Mouse (Mus musculus) embryo, embryonic 10 days (tissue): ENCODE measurements around the gene Gm20683.

Experiments
- DNase-seq: peaks from one replicate; pipeline ENCODE4 v3.0.0-alpha.2; 2015; ENCODE audit warnings: low spot score

Gene Gm20683

DNA sequence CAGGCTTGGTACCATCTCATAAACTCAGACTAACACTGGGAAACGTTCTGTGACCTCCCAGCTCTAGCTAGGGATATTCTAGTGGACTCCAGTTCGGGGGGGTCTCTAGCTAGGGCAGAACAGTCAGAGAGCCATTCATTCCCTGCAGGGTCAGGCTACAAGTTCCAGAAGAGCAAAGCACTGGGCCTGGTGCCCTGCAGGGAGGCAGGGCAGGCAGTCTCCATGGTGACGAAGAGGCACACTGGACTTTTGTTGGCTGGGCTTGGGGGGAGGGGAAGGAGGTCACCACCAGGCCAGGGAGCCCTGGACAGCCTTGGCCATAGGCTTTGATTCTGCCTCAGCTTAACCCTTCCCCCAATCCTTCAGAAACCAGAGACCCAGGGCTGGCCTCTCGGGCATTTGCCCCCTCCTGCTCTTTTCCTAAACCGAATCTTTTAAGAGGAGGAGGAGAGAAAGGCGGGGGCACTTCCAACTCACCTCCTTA lies 45.9 kb downstream of the Gm20683 start, which contains the start of gene AC134908.4:
Gene AC134908.4 (minus strand): TSS at position 51 of the 484 bp plus-strand sequence.
- DNase-seq, result peak; percentile 96

GRCm38 (mm10) chr17:25794998-25795397 lies 46.6 kb downstream of the Gm20683 start:
- no peak for DNase-seq

- peak; percentile 55 for DNase-seq
These were observed 47.4 kb downstream of the Gm20683 start for GRCm38 (mm10) chr17:25794197-25794596.

DNA sequence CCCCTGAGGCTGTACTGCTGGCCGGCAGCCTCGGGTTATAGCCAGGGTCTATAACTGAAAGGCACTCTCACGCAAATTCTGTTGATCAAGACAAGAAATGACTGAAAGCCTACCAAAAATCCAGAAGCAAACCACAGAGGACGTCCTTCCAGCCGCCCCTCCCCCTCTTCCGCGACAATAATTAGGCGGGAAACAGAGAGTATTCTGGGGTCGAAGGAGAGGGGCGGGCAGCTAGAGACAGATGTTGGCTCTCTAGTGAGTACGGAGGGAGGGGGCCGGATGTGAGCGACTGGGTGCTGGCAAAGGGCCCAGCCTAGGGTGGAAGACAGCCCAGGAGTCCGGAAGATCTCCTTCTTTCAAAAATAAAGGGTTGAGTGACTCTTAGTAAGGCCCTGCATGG lies 48.9 kb downstream of the Gm20683 start, which contains the start of gene Fam173a:
Gene Fam173a (minus strand): TSS at position 287 of the 400 bp plus-strand sequence.
- peak; percentile 75 for DNase-seq

DNA sequence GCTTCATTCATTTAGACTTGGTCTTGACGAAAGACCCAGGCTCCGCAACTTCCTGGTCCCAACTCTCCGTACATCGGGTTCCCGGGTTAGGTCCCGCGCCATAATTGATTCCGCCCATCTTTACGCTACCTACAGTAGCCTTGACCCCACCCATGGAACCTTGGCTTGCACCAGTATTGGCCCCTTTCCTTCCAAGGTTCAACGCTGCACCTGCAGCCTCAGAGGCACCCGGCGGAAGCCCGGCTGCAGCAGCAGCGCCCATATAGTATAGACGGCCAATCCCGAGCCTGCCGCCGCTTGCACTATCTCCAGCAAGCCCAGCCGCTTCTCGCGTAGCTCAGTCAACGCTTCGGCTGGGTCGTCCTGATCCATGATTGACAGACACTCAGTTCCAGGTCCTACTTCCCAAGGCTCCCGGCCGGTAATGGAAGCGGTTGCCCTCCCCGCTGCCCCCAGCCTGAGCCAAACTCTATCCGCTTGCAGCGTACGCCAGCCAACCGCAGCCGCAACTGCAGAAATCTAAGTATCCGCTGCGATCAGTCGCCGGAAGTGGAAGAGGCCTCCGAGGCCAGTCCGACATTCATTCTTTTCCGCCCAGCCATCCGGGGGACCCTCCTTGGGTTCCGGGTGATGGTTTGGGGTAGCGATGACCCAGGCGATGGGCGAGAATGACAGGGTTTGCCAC lies 49.6 kb downstream of the Gm20683 start:
- DNase-seq, result peak; percentile 86

- peak; percentile 50 for DNase-seq
These were observed 50.2 kb downstream of the Gm20683 start for GRCm38 (mm10) chr17:25791320-25791842.

GRCm38 (mm10) chr17:25786781-25787504 lies 54.6 kb downstream of the Gm20683 start:
- no peak for DNase-seq

GRCm38 (mm10) chr17:25786280-25786679 lies 55.3 kb downstream of the Gm20683 start, which contains the start of gene Ccdc78:
TSS of gene Ccdc78 (plus strand) at chr17:25786580.
- DNase-seq, result no peak

DNA sequence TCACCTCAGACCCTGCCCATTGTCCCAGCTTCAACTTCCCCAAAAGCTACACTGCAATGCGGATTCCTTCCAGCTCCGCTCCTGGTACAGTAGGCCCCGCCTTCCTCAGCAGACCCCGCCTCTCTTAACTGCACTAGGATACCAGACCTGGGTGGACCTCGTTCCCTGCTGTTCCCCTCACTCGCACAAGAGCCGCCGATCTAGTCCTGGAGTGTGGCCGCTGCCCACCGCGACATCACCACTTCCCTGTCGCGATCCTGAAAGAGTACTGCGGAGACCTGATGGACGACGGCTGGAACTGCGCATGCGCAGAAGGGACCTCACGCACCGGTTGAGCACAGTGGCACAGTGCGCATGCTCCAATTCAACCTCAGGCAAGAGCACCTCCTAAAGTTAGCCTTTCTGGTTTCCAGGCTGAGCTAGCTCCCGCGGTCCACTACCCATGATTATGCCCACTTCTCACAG lies 56.2 kb downstream of the Gm20683 start, which contains the start of gene Haghl:
Gene Haghl (minus strand): TSS at position 393 of the 465 bp plus-strand sequence.
- DNase-seq, result peak; percentile 99
